Mouse (Mus musculus) megakaryocyte, embryonic 14.5 days (primary cell): ENCODE measurements around the gene Cdh22.

Experiments
- FLI1 ChIP-seq: IDR thresholded peaks from 2 replicates; pipeline ENCODE4 v1.6.1; 2012; ENCODE audit warnings: low read length, inconsistent platforms, mixed read lengths
- GATA1 ChIP-seq: IDR thresholded peaks from 3 replicates; pipeline ENCODE4 v1.6.1; 2012; ENCODE audit warnings: mixed read lengths, low read length, inconsistent platforms, borderline replicate concordance

- TF ChIP-seq FLI1 (no peak), GATA1 (no peak)
These were observed 23.1 kb downstream of the Cdh22 start for GRCm38 (mm10) chr2:165211426-165212079.
